Mouse (Mus musculus) intestine, embryonic 15.5 days (tissue): Measurements from ENCODE around the gene Shc2. TPM values are rescaled to one million over a fixed set of nuclear protein-coding genes. Genes with fewer than 3 reads are reported as not detected.
A peak's percentile ranks its signal among the peaks of the same experiment; 100 is the strongest.

Experiments used
- ATAC-seq: fragments of 200-750 bp; cut with Nextera tagmentation; 2 replicates; pipeline ENCODE4 v1.8.0; 2017; ENCODE audit warnings: moderate TSS enrichment, moderate library complexity
- H3K27ac ChIP-seq: fragments of 300-500 bp; sonication (generic); 2 replicates; pipeline ENCODE4 v1.5.1; 2015; ENCODE audit warnings: mild to moderate bottlenecking, inconsistent platforms
- H3K27me3 ChIP-seq: fragments of 300-500 bp; sonication (generic); replicated peaks from 2 replicates; pipeline ENCODE4 v1.6.1; 2015; ENCODE audit warnings: inconsistent platforms
- H3K36me3 ChIP-seq: fragments of 300-500 bp; sonication (generic); 2 replicates; pipeline ENCODE4 v1.6.1; 2015; ENCODE audit warnings: inconsistent platforms
- H3K4me1 ChIP-seq: fragments of 300-500 bp; sonication (generic); replicated peaks from 2 replicates; pipeline ENCODE4 v1.6.1; 2015; ENCODE audit warnings: inconsistent platforms
- H3K4me2 ChIP-seq: fragments of 300-500 bp; sonication (generic); replicated peaks from 2 replicates; pipeline ENCODE4 v1.6.1; 2015; ENCODE audit warnings: mild to moderate bottlenecking, inconsistent platforms
- H3K4me3 ChIP-seq: fragments of 300-500 bp; sonication (generic); replicated peaks from 2 replicates; pipeline ENCODE4 v1.5.1; 2015; ENCODE audit warnings: inconsistent platforms
- H3K9ac ChIP-seq: fragments of 300-500 bp; sonication (generic); 2 replicates; pipeline ENCODE4 v1.6.1; 2015; ENCODE audit warnings: inconsistent platforms
- H3K9me3 ChIP-seq: fragments of 300-500 bp; sonication (generic); 2 replicates; pipeline ENCODE4 v1.6.1; 2016; ENCODE audit warnings: inconsistent platforms
- whole genome bisulfite sequencing: fragments of 180-500 bp; shearing (Covaris S2); methylation state at CpG from one replicate; pipeline ENCODE4 v1.1.7; 2015; 5-methylcytosine and 5-hydroxymethylcytosine counted together
- polyA plus RNA-seq: library from polyadenylated mRNA; unstranded; fragments of >200 nt; fragmentation: Nextera tagmentation; extraction: Ambion mirVana; gene quantifications from 2 replicates; pipeline ENCODE4 v1.2.1, GENCODE M21; 2015

Gene Shc2
- polyA plus RNA-seq, 1 experiment from 2014 or later = 8.2 TPM

- no peak overlapping the region for H3K9ac ChIP-seq
- H3K4me3 ChIP-seq = no peak overlapping the region
- WGBS = 72% methylated on average over 4 of the region's 4 CpGs
- no peak overlapping the region for H3K27ac ChIP-seq
- no peak for ATAC-seq
- H3K9me3 ChIP-seq = no peaks in the 10 kb centered on the region
- H3K4me1 ChIP-seq = no peaks in the 10 kb centered on the region
- H3K27me3 ChIP-seq = peaks cover 5% of the 10 kb centered on the region; the same call in 1 of the 2 replicates
- no peak overlapping the region for H3K4me2 ChIP-seq
- no peaks in the 10 kb centered on the region for H3K36me3 ChIP-seq
Observed at GRCm38 (mm10) chr10:79597936-79598230, 39.8 kb downstream of the Shc2 start.

- Histone ChIP-seq H3K9ac (no peak overlapping the region), H3K36me3 (no peaks in the 10 kb centered on the region), H3K9me3 (no peaks in the 10 kb centered on the region), H3K4me1 (no peaks in the 10 kb centered on the region), H3K27me3 (peaks cover 5% of the 10 kb centered on the region; the same call in 1 of the 2 replicates), H3K4me3 (no peak overlapping the region), H3K4me2 (no peak overlapping the region), H3K27ac (no peak overlapping the region)
- ATAC-seq = no peak
- 42% methylated on average over 13 of the region's 13 CpGs for WGBS
Observed at GRCm38 (mm10) chr10:79597051-79597935, 40.4 kb downstream of the Shc2 start.

- WGBS = 53% methylated on average over 8 of the region's 8 CpGs
- no peak overlapping the region for H3K4me2 ChIP-seq
- H3K27me3 ChIP-seq = peaks cover 5% of the 10 kb centered on the region; the same call in 1 of the 2 replicates
- no peak for ATAC-seq
- H3K4me1 ChIP-seq = no peaks in the 10 kb centered on the region
- H3K9ac ChIP-seq = no peak overlapping the region
- no peak overlapping the region for H3K4me3 ChIP-seq
- H3K36me3 ChIP-seq = no peaks in the 10 kb centered on the region
- no peak overlapping the region for H3K27ac ChIP-seq
- no peaks in the 10 kb centered on the region for H3K9me3 ChIP-seq
Observed at GRCm38 (mm10) chr10:79595590-79595929, 42.2 kb downstream of the Shc2 start.

DNA sequence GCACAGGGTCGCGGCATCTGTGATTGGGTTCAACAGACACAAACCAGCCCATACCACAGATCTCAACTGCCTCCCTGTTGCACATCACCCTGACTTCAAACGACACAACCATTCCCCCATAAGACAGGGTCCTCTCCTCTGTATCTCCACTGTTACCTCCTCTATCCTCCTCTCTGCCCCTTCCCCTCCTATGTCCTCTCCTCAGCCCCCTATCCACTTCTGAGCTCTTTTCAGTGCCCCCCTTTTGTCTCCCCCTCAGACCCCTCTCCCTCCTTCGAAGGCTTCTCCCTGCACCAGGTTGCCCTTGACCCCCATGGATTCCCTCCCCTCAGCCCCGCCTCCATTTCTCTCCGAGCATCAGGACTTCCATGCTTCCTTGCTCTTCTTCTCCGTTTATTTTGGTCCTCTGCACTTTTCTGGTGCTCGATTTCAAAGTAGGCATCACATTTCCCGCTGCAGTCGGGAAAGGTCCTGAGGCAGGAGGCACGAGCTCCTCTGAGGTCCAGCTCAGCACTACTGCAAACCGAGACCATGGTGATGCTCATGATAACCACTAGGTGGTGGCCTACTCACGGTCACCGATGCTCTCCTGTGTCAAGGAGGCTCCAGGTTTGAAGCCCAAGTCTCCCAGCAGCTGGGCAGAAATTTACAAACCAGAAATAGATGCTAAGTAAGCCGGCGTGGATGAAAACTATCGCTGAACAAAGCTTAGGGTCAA, 42.7 kb downstream of the Shc2 start:
- Histone ChIP-seq H3K9ac (no peak overlapping the region), H3K27me3 (peaks cover 5% of the 10 kb centered on the region; the same call in 1 of the 2 replicates), H3K4me1 (no peaks in the 10 kb centered on the region), H3K36me3 (no peaks in the 10 kb centered on the region), H3K4me3 (no peak overlapping the region), H3K27ac (no peak overlapping the region), H3K4me2 (no peak overlapping the region), H3K9me3 (no peaks in the 10 kb centered on the region)
- peak; percentile 92; the same call in 1 of the 2 replicates for ATAC-seq
- WGBS = 18% methylated on average over 17 of the region's 17 CpGs

- Histone ChIP-seq H3K4me2 (no peak overlapping the region), H3K36me3 (no peaks in the 10 kb centered on the region), H3K27ac (no peak overlapping the region), H3K9ac (no peak overlapping the region), H3K9me3 (no peaks in the 10 kb centered on the region), H3K27me3 (peaks cover 5% of the 10 kb centered on the region; the same call in 1 of the 2 replicates), H3K4me3 (no peak overlapping the region), H3K4me1 (no peaks in the 10 kb centered on the region)
- ATAC-seq = no peak
- 49% methylated on average over 6 of the region's 6 CpGs for WGBS
Observed at GRCm38 (mm10) chr10:79594111-79594510, 43.6 kb downstream of the Shc2 start.

GRCm38 (mm10) chr10:79590702-79591101, 47.0 kb downstream of the Shc2 start:
- no peak for ATAC-seq
- no peak overlapping the region for H3K4me3 ChIP-seq
- no peaks in the 10 kb centered on the region for H3K36me3 ChIP-seq
- H3K4me2 ChIP-seq = no peak overlapping the region
- H3K9ac ChIP-seq = no peak overlapping the region
- 93% methylated on average over 1 of the region's 1 CpGs for WGBS
- H3K27ac ChIP-seq = no peak overlapping the region
- no peaks in the 10 kb centered on the region for H3K9me3 ChIP-seq
- peaks cover 5% of the 10 kb centered on the region; the same call in 1 of the 2 replicates for H3K27me3 ChIP-seq
- H3K4me1 ChIP-seq = no peaks in the 10 kb centered on the region

- Histone ChIP-seq H3K9ac (no peak overlapping the region), H3K4me3 (no peak overlapping the region), H3K27me3 (no peaks in the 10 kb centered on the region), H3K4me2 (no peak overlapping the region), H3K9me3 (no peaks in the 10 kb centered on the region), H3K36me3 (no peaks in the 10 kb centered on the region), H3K4me1 (no peaks in the 10 kb centered on the region), H3K27ac (no peak overlapping the region)
- peak; percentile 76 for ATAC-seq
- WGBS = 63% methylated on average over 4 of the region's 4 CpGs
Observed at GRCm38 (mm10) chr10:79587752-79588126, 50.0 kb downstream of the Shc2 start.

- Histone ChIP-seq H3K9ac (no peak within 1 kb of the TSS), H3K27ac (no peak within 1 kb of the TSS), H3K27me3 (no peaks in the 10 kb centered on the region), H3K36me3 (no peaks in the 10 kb centered on the region), H3K4me3 (no peak within 1 kb of the TSS), H3K9me3 (no peaks in the 10 kb centered on the region), H3K4me2 (no peak within 1 kb of the TSS), H3K4me1 (no peaks in the 10 kb centered on the region)
- 83% methylated on average over 5 of the region's 5 CpGs for WGBS
- ATAC-seq = peak; percentile 50
Observed at GRCm38 (mm10) chr10:79587061-79587751, 50.5 kb downstream of the Shc2 start, which contains the start of gene Theg. TSS of gene Theg (minus strand) at chr10:79587331.

- Histone ChIP-seq H3K9ac (no peak overlapping the region), H3K27ac (no peak overlapping the region), H3K4me1 (no peaks in the 10 kb centered on the region), H3K36me3 (no peaks in the 10 kb centered on the region), H3K9me3 (no peaks in the 10 kb centered on the region), H3K4me3 (no peak overlapping the region), H3K27me3 (no peaks in the 10 kb centered on the region), H3K4me2 (no peak overlapping the region)
- ATAC-seq = no peak
- WGBS = 61% methylated on average over 8 of the region's 8 CpGs
Observed at GRCm38 (mm10) chr10:79586243-79586642, 51.5 kb downstream of the Shc2 start.

- no peaks in the 10 kb centered on the region for H3K36me3 ChIP-seq
- no peaks in the 10 kb centered on the region for H3K27me3 ChIP-seq
- H3K9me3 ChIP-seq = no peaks in the 10 kb centered on the region
- no peak overlapping the region for H3K4me3 ChIP-seq
- no peak overlapping the region for H3K4me2 ChIP-seq
- no peak overlapping the region for H3K9ac ChIP-seq
- H3K4me1 ChIP-seq = no peaks in the 10 kb centered on the region
- ATAC-seq = no peak
- 96% methylated on average over 5 of the region's 5 CpGs for WGBS
- no peak overlapping the region for H3K27ac ChIP-seq
Observed at GRCm38 (mm10) chr10:79585723-79586122, 52.0 kb downstream of the Shc2 start.

- Histone ChIP-seq H3K36me3 (no peaks in the 10 kb centered on the region), H3K27ac (no peak overlapping the region), H3K27me3 (no peaks in the 10 kb centered on the region), H3K4me3 (no peak overlapping the region), H3K4me2 (no peak overlapping the region), H3K4me1 (no peaks in the 10 kb centered on the region), H3K9ac (no peak overlapping the region), H3K9me3 (no peaks in the 10 kb centered on the region)
- WGBS = 89% methylated on average over 6 of the region's 6 CpGs
- no peak for ATAC-seq
Observed at GRCm38 (mm10) chr10:79585136-79585535, 52.6 kb downstream of the Shc2 start.

DNA sequence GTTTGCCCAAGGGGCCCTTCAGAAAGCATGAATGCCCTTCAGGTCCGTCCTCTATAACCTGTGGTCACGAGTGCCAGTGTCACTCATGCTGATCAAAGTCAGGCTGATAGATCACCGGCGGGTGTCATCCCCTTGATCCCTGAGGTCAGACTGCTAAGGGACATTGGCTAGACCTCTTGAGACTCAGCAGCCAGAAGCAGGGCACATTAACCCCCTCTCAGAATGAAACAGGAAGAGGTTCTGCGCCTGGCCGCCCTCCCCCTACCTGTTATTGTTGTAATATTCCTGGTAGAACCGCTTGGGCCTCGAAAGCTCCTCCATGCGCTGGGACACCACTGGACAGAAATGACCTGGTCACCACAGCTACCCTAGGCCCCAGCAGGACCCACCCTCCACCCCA, 53.3 kb downstream of the Shc2 start:
- 88% methylated on average over 9 of the region's 9 CpGs for WGBS

More for the DNA sequence above, 53.3 kb downstream of the Shc2 start:
- Histone ChIP-seq H3K4me1 (no peaks in the 10 kb centered on the region), H3K27me3 (no peaks in the 10 kb centered on the region), H3K9ac (no peak overlapping the region), H3K9me3 (no peaks in the 10 kb centered on the region), H3K4me3 (no peak overlapping the region), H3K27ac (no peak overlapping the region), H3K36me3 (no peaks in the 10 kb centered on the region), H3K4me2 (no peak overlapping the region)
- ATAC-seq = no peak
